Comparison of ENCODE assay signal across 8 mouse cellular contexts in genomic region chr5:144884629-144885217, GRCm38 (mm10).
A peak's percentile ranks its signal among the peaks of the same experiment; 100 is the strongest.
DNase-seq lines count a peak whose midpoint lies in the region; ATAC-seq and TF ChIP-seq lines count a peak whose summit lies in the region.
"Had no signal": no experiment of that assay in that cellular context is flagged by ENCODE, and none has a peak within 500 bp of the region (broad histone marks: within the 10 kb centered on the region; RNA-seq: fewer than 3 reads in every experiment).

No protein-coding gene starts in this region.

- ATAC-seq in hindbrain, embryonic 15.5 days (ENCODE audit: low FRiP score, low read depth): 0 out of 2 replicates have a peak, but pooled peaks have one; percentile 17
- no peak for ATAC-seq in hindbrain, embryonic 13.5 days (ENCODE audit: low FRiP score)
- ATAC-seq in erythroid progenitor cell, adult 5-6 weeks (replicated peaks; ENCODE audit: low FRiP score, poor library complexity, severe bottlenecking): no peak
- ATAC-seq in activated CD4-positive, CD25-positive, alpha-beta regulatory T cell, adult 4 months: no peak

- no peak overlapping the region for H3K27ac ChIP-seq in hindbrain, embryonic 15.5 days (replicated peaks)
- no peak overlapping the region for H3K27ac ChIP-seq in hindbrain, embryonic 13.5 days
- no peak overlapping the region for H3K27ac ChIP-seq in MEL (ENCODE audit: control insufficient read depth, low read depth, low read length)
- H3K27ac ChIP-seq: neural tube, embryonic 12.5 days had no signal

- peaks cover 82% of the 10 kb centered on the region for H3K36me3 ChIP-seq in hindbrain, embryonic 15.5 days
- H3K36me3 ChIP-seq in hindbrain, embryonic 13.5 days: peaks cover 100% of the 10 kb centered on the region
- H3K36me3 ChIP-seq in MEL (ENCODE audit: control insufficient read depth in 1 of 2, insufficient read depth in 2 of 2, low read length in 2 of 2): 0 out of 4 replicates have a peak, but pooled peaks cover 0 to 1% of the 10 kb centered on the region in 2 experiments

- no peaks in the 10 kb centered on the region for H3K27me3 ChIP-seq in hindbrain, embryonic 15.5 days
- no peaks in the 10 kb centered on the region for H3K27me3 ChIP-seq in hindbrain, embryonic 13.5 days
- H3K27me3 ChIP-seq in MEL (ENCODE audit: control insufficient read depth in 1 of 2, insufficient read depth in 2 of 2, low read length in 2 of 2): no peaks in the 10 kb centered on the region
- H3K27me3 ChIP-seq: neural tube, embryonic 12.5 days had no signal

- no peak overlapping the region for H3K4me2 ChIP-seq in hindbrain, embryonic 15.5 days
- H3K4me2 ChIP-seq in hindbrain, embryonic 13.5 days: no peak overlapping the region
- H3K4me2 ChIP-seq: neural tube, embryonic 12.5 days had no signal

- peak; percentile 1; the same call in 1 of the 2 replicates for TF ChIP-seq RAD21 in MEL (IDR thresholded peaks at IDR 0.05; ENCODE audit: low read depth, low read length)

- no peaks in the 10 kb centered on the region for H3K9me3 ChIP-seq in hindbrain, embryonic 15.5 days
- no peaks in the 10 kb centered on the region for H3K9me3 ChIP-seq in hindbrain, embryonic 13.5 days
- no peaks in the 10 kb centered on the region for H3K9me3 ChIP-seq in MEL (replicated peaks; ENCODE audit: insufficient read depth, low read length)
- H3K9me3 ChIP-seq: neural tube, embryonic 12.5 days had no signal

- no peak overlapping the region for H3K4me3 ChIP-seq in hindbrain, embryonic 15.5 days
- H3K4me3 ChIP-seq in hindbrain, embryonic 13.5 days: no peak overlapping the region
- H3K4me3 ChIP-seq in MEL (ENCODE audit: control insufficient read depth in 1 of 2, insufficient read depth in 1 of 2, low read depth in 2 of 2, low read length in 2 of 2): no peak overlapping the region
- H3K4me3 ChIP-seq: neural tube, embryonic 12.5 days had no signal

- H3K79me2 ChIP-seq in MEL (ENCODE audit: control insufficient read depth, insufficient read depth, low read length, poor library complexity): no peaks in the 10 kb centered on the region

- H3K4me1 ChIP-seq in hindbrain, embryonic 15.5 days (replicated peaks): no peaks in the 10 kb centered on the region
- no peaks in the 10 kb centered on the region for H3K4me1 ChIP-seq in hindbrain, embryonic 13.5 days (replicated peaks)
- no peaks in the 10 kb centered on the region for H3K4me1 ChIP-seq in MEL (ENCODE audit: control insufficient read depth in 1 of 2, insufficient read depth in 2 of 2, low read length in 2 of 2)
- H3K4me1 ChIP-seq: neural tube, embryonic 12.5 days had no signal

- WGBS in hindbrain, embryonic 15.5 days: 79% methylated on average over 13 of the region's 13 CpGs
- WGBS in hindbrain, embryonic 13.5 days: 84% methylated on average over 13 of the region's 13 CpGs

- TF ChIP-seq CTCF in MEL (IDR thresholded peaks at IDR 0.05 in 2 of 3, conservative IDR thresholded peaks at IDR 0.05 in 1 of 3; ENCODE audit: control insufficient read depth in 1 of 3, insufficient read depth in 1 of 3, low read depth in 2 of 3, low read length in 3 of 3, poor library complexity in 1 of 3, severe bottlenecking in 1 of 3): peak in 2 of 3 experiments; percentile 23 to 24; a peak in 2 of 6 replicates

- DNase-seq in MEL (ENCODE audit: low read depth, low spot score): peak; percentile 13
- peak; percentile 25 for DNase-seq in embryo, embryonic 11 days
- DNase-seq in lung, postnatal 10 days: peak; percentile 76

- H3K9ac ChIP-seq in hindbrain, embryonic 15.5 days: no peak overlapping the region
- no peak overlapping the region for H3K9ac ChIP-seq in hindbrain, embryonic 13.5 days
- no peak overlapping the region for H3K9ac ChIP-seq in MEL (ENCODE audit: control insufficient read depth, low read depth, low read length, poor library complexity, severe bottlenecking)
- H3K9ac ChIP-seq: neural tube, embryonic 12.5 days had no signal

- TF ChIP-seq POLR2A in MEL (IDR thresholded peaks at IDR 0.05; ENCODE audit: control insufficient read depth in 1 of 2, insufficient read depth in 1 of 2, low read depth in 1 of 2, low read length in 2 of 2, poor library complexity in 1 of 2): no peak

- no peak for TF ChIP-seq EP300 in MEL (IDR thresholded peaks at IDR 0.05; ENCODE audit: low read depth in 1 of 2, low read length in 2 of 2)

TF ChIP-seq in MEL, 35 proteins besides CTCF, POLR2A, EP300 and RAD21:
- no peak for TF ChIP-seq TBP (IDR thresholded peaks at IDR 0.05; ENCODE audit: low read depth, low read length)
- TF ChIP-seq MYC (IDR thresholded peaks at IDR 0.05; ENCODE audit: low read depth, low read length): no peak
- no peak for TF ChIP-seq MXI1 (IDR thresholded peaks at IDR 0.05; ENCODE audit: low read depth, low read length)
- no peak for TF ChIP-seq SMC3 (IDR thresholded peaks at IDR 0.05; ENCODE audit: low read depth, low read length)
- no peak for TF ChIP-seq ETS1 (IDR thresholded peaks at IDR 0.05; ENCODE audit: low read depth, low read length)
- no peak for TF ChIP-seq BHLHE40 (IDR thresholded peaks at IDR 0.05; ENCODE audit: borderline replicate concordance, low read depth, low read length)
- TF ChIP-seq NELFE (IDR thresholded peaks at IDR 0.05; ENCODE audit: low read depth, low read length): no peak
- TF ChIP-seq KAT2A (conservative IDR thresholded peaks at IDR 0.05; ENCODE audit: low read depth, low read length): no peak
- TF ChIP-seq ZNF384 (IDR thresholded peaks at IDR 0.05; ENCODE audit: low read depth, low read length): no peak
- TF ChIP-seq MYB (IDR thresholded peaks at IDR 0.05; ENCODE audit: low read depth, low read length): no peak
- no peak for TF ChIP-seq JUND (IDR thresholded peaks at IDR 0.05; ENCODE audit: low read depth, low read length)
- no peak for TF ChIP-seq NRF1 (IDR thresholded peaks at IDR 0.05; ENCODE audit: insufficient read depth, low read depth, low read length, poor library complexity, severe bottlenecking)
- no peak for TF ChIP-seq CHD2 (IDR thresholded peaks at IDR 0.05; ENCODE audit: low read length)
- no peak for TF ChIP-seq USF1 (IDR thresholded peaks at IDR 0.05; ENCODE audit: low read depth, low read length)
- TF ChIP-seq GABPA (IDR thresholded peaks at IDR 0.05; ENCODE audit: low read depth, low read length): no peak
- TF ChIP-seq TCF12 (IDR thresholded peaks at IDR 0.05; ENCODE audit: low read depth, low read length): no peak
- TF ChIP-seq TAL1 (IDR thresholded peaks at IDR 0.05; ENCODE audit: low read length): no peak

Comparison
In these comparisons a context has a peak if more than half of its experiments do, and no peak if none do; other contexts are left out.
1. DNase-seq: peak in every context shown above with its lines; median percentile 76 in lung, postnatal 10 days; 25 in embryo, embryonic 11 days; 13 in MEL.